Mouse (Mus musculus) brain, adult 2 months (tissue): ENCODE measurements around the gene Vwa5a.
A peak's percentile ranks its signal among the peaks of the same experiment; 100 is the strongest.

Experiments used
- DNase-seq: peaks from one replicate; pipeline ENCODE4 v3.0.0; 2011; ENCODE audit warnings: low read depth, low spot score

Vwa5a gene

GRCm38 (mm10) chr9:38718102-38718501 lies at the start of gene Vwa5a:
Gene Vwa5a (plus strand): TSS chr9:38718268.
- peak; percentile 68 for DNase-seq

GRCm38 (mm10) chr9:38672887-38673286 lies 45.2 kb upstream of the Vwa5a start:
- DNase-seq: no peak

GRCm38 (mm10) chr9:38674501-38674900 lies 43.6 kb upstream of the Vwa5a start, which contains the start of gene Olfr918:
Gene Olfr918 (minus strand): TSS chr9:38674601.
- no peak for DNase-seq

GRCm38 (mm10) chr9:38718927-38719441 lies 916 bp downstream of the Vwa5a start:
- DNase-seq: peak; percentile 36

- no peak for DNase-seq
These were observed 6.0 kb downstream of the Vwa5a start for GRCm38 (mm10) chr9:38724044-38724443.

- peak; percentile 11 for DNase-seq
These were observed 10.2 kb downstream of the Vwa5a start for GRCm38 (mm10) chr9:38728218-38728617.

GRCm38 (mm10) chr9:38741408-38741807 lies 23.3 kb downstream of the Vwa5a start:
- no peak for DNase-seq

- no peak for DNase-seq
These were observed 26.7 kb downstream of the Vwa5a start for GRCm38 (mm10) chr9:38744619-38745315.

GRCm38 (mm10) chr9:38751999-38752398 lies 33.9 kb downstream of the Vwa5a start, which contains the start of gene Olfr920:
Gene Olfr920 (plus strand): TSS chr9:38752299.
- DNase-seq: no peak

GRCm38 (mm10) chr9:38772768-38773167 lies 54.7 kb downstream of the Vwa5a start, which contains the start of gene Olfr921:
Gene Olfr921 (plus strand): TSS chr9:38773068.
- DNase-seq: no peak

GRCm38 (mm10) chr9:38792689-38793088 lies 74.6 kb downstream of the Vwa5a start:
- no peak for DNase-seq
